In genomic region chr5:12646269-12646668, GRCm38 (mm10) we compare ENCODE assay signal across 18 mouse cellular contexts.
DNase-seq lines count a peak whose midpoint lies in the region; ATAC-seq and TF ChIP-seq lines count a peak whose summit lies in the region.
"Had no signal": no experiment of that assay in that cellular context is flagged by ENCODE, and none has a peak within 500 bp of the region (broad histone marks: within the 10 kb centered on the region; RNA-seq: fewer than 3 reads in every experiment).

No protein-coding gene starts in this region.

- no peak overlapping the region for H3K4me2 ChIP-seq in limb, embryonic 14.5 days (replicated peaks; ENCODE audit: low read depth, low read length, severe bottlenecking)
- H3K4me2 ChIP-seq: embryonic facial prominence, embryonic 15.5 days; liver, embryonic 12.5 days; midbrain, embryonic 13.5 days; neural tube, embryonic 13.5 days had no signal

- H3K9ac ChIP-seq in limb, embryonic 14.5 days (ENCODE audit: low read depth, low read length, severe bottlenecking), result no peak overlapping the region
- H3K9ac ChIP-seq: embryonic facial prominence, embryonic 15.5 days; liver, embryonic 12.5 days; midbrain, embryonic 13.5 days; neural tube, embryonic 13.5 days had no signal

- no peaks in the 10 kb centered on the region for H3K4me1 ChIP-seq in limb, embryonic 14.5 days (ENCODE audit: control insufficient read depth, insufficient read depth, low read length)
- H3K4me1 ChIP-seq in limb, embryonic 10.5 days, result peaks cover 5% of the 10 kb centered on the region
- H3K4me1 ChIP-seq: embryonic facial prominence, embryonic 15.5 days; liver, embryonic 12.5 days; midbrain, embryonic 13.5 days; neural tube, embryonic 13.5 days had no signal

- H3K9me3 ChIP-seq in limb, embryonic 14.5 days (ENCODE audit: control insufficient read depth, low read length), result no peaks in the 10 kb centered on the region
- H3K9me3 ChIP-seq in limb, embryonic 10.5 days (replicated peaks), result no peaks in the 10 kb centered on the region
- H3K9me3 ChIP-seq: embryonic facial prominence, embryonic 15.5 days; liver, embryonic 12.5 days; midbrain, embryonic 13.5 days; neural tube, embryonic 13.5 days had no signal

- no peak overlapping the region for H3K4me3 ChIP-seq in limb, embryonic 14.5 days (replicated peaks; ENCODE audit: low read length)
- H3K4me3 ChIP-seq in limb, embryonic 10.5 days, result no peak overlapping the region
- H3K4me3 ChIP-seq: embryonic facial prominence, embryonic 15.5 days; liver, embryonic 12.5 days; midbrain, embryonic 13.5 days; neural tube, embryonic 13.5 days had no signal

- H3K27ac ChIP-seq in limb, embryonic 14.5 days (replicated peaks; ENCODE audit: low read depth, low read length), result no peak overlapping the region
- H3K27ac ChIP-seq in limb, embryonic 10.5 days, result no peak overlapping the region
- H3K27ac ChIP-seq: embryonic facial prominence, embryonic 15.5 days; liver, embryonic 12.5 days; midbrain, embryonic 13.5 days; neural tube, embryonic 13.5 days; stomach, postnatal 0 days had no signal

- DNase-seq in limb, embryonic 14.5 days (ENCODE audit: low spot score), result peak; percentile 44
- no peak for DNase-seq in limb, embryonic 10.5 days (ENCODE audit: low spot score)
- DNase-seq in adipocyte (ENCODE audit: low spot score), result peak; percentile 48
- DNase-seq in embryo, embryonic 9.5 days (ENCODE audit: extremely low spot score), result peak; percentile 1
- DNase-seq in retina, postnatal 1 day, result peak; percentile 44
- no peak for DNase-seq in left cerebral cortex, postnatal 36 days (ENCODE audit: low spot score in 2 of 2)
- no peak for DNase-seq in adrenal gland, adult (ENCODE audit: inconsistent age in 2 of 2, low spot score in 1 of 2)
- DNase-seq: adrenal gland, postnatal 36 days; cerebellum, adult 11-12 months; gastrocnemius, postnatal 10 days; kidney, adult 8-10 months; kidney, postnatal 25 days had no signal

- intact Hi-C loops in left cerebral cortex, postnatal 36 days (cut with DNase I), result no loop called here

- WGBS in limb, embryonic 14.5 days, result 35% methylated on average over 2 of the region's 2 CpGs
- 59% methylated on average over 2 of the region's 2 CpGs for WGBS in limb, embryonic 10.5 days

- H3K27me3 ChIP-seq in limb, embryonic 14.5 days (ENCODE audit: control insufficient read depth, insufficient read depth, low read length), result no peaks in the 10 kb centered on the region
- H3K27me3 ChIP-seq in limb, embryonic 10.5 days (ENCODE audit: low read depth, poor library complexity, severe bottlenecking), result no peaks in the 10 kb centered on the region
- H3K27me3 ChIP-seq: embryonic facial prominence, embryonic 15.5 days; liver, embryonic 12.5 days; midbrain, embryonic 13.5 days; neural tube, embryonic 13.5 days had no signal

- no peaks in the 10 kb centered on the region for H3K36me3 ChIP-seq in limb, embryonic 14.5 days (ENCODE audit: control insufficient read depth, insufficient read depth, low read length)
- H3K36me3 ChIP-seq in limb, embryonic 10.5 days, result no peaks in the 10 kb centered on the region
- H3K36me3 ChIP-seq: embryonic facial prominence, embryonic 15.5 days; liver, embryonic 12.5 days; midbrain, embryonic 13.5 days; neural tube, embryonic 13.5 days had no signal

- no peak for ATAC-seq in limb, embryonic 14.5 days (ENCODE audit: low FRiP score, low read depth)
- ATAC-seq: inflammation-experienced regulatory T-cells, adult 6 months; liver, embryonic 12.5 days; midbrain, embryonic 13.5 days had no signal

- no peak for TF ChIP-seq POLR2A in limb, embryonic 14.5 days (IDR thresholded peaks at IDR 0.05; ENCODE audit: borderline replicate concordance, extremely low read depth, insufficient read depth, insufficient read length)

Comparison
In these comparisons a context has a peak if more than half of its experiments do, and no peak if none do; other contexts are left out.
1. DNase-seq: peak in limb, embryonic 14.5 days (single experiment), adipocyte (single experiment), embryo, embryonic 9.5 days (single experiment) and retina, postnatal 1 day (single experiment); none in limb, embryonic 10.5 days (single experiment), left cerebral cortex, postnatal 36 days (0 of 2) and adrenal gland, adult (0 of 2).